Mouse (Mus musculus): Measurements from ENCODE around the gene 1700020N01Rik.

Gene 1700020N01Rik

GRCm38 (mm10) chr10:21659576-21660246 is 66.8 kb downstream of the 1700020N01Rik start:
- in situ Hi-C loops (cut with MseI, MboI): no loop called here

DNA sequence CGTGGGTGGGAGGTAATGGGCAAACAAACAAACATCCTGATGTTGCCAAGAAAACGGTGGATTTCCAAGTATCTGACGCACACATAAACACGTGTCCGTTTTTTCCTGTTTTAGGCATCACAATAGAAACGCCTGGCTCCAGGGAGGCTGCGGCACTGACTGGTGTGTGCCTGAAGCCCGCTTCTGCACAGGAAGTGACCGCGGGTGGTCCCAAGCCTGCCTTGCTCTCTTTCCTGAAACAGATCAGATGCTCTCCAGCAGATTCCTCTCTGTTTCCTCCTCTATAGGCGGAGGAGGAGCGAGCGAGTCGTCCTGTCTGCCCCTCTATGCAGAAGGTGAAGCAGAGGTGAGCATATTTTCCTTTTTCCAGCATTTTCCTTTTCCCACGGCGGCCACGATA is 76.0 kb downstream of the 1700020N01Rik start:
- in situ Hi-C loops (cut with MseI, MboI): no loop called here

GRCm38 (mm10) chr10:21669750-21670161 is 76.8 kb downstream of the 1700020N01Rik start:
- in situ Hi-C loops (cut with MseI, MboI): no loop called here

GRCm38 (mm10) chr10:21670168-21670567 is 77.2 kb downstream of the 1700020N01Rik start:
- in situ Hi-C loops (cut with MseI, MboI): no loop called here
